Mouse (Mus musculus) hindbrain, embryonic 16.5 days (tissue): ENCODE measurements around the gene Borcs6. TPM values are rescaled to one million over a fixed set of nuclear protein-coding genes. Genes with fewer than 3 reads are reported as not detected.

ENCODE experiments used
- ATAC-seq: fragments of 200-750 bp; cut with Nextera tagmentation; 2 replicates; pipeline ENCODE4 v1.8.0; 2017; ENCODE audit warnings: moderate TSS enrichment, moderate library complexity
- H3K27ac ChIP-seq: fragments of 300-500 bp; sonication (generic); 2 replicates; pipeline ENCODE4 v1.5.1; 2014; ENCODE audit warnings: low read depth, mild to moderate bottlenecking, control low read depth, low read length, moderate library complexity
- H3K27me3 ChIP-seq: fragments of 300-500 bp; sonication (generic); replicated peaks from 2 replicates; pipeline ENCODE4 v1.6.1; 2014; ENCODE audit warnings: low read length; ENCODE audit not compliant: control insufficient read depth, insufficient read depth
- H3K36me3 ChIP-seq: fragments of 300-500 bp; sonication (generic); 2 replicates; pipeline ENCODE4 v1.6.1; 2014; ENCODE audit warnings: mild to moderate bottlenecking, low read length, moderate library complexity, mixed read lengths; ENCODE audit not compliant: control insufficient read depth, insufficient read depth
- H3K4me1 ChIP-seq: fragments of 300-500 bp; sonication (generic); 2 replicates; pipeline ENCODE4 v1.6.1; 2014; ENCODE audit warnings: low read depth, low read length; ENCODE audit not compliant: control insufficient read depth, insufficient read depth
- H3K4me2 ChIP-seq: fragments of 300-500 bp; sonication (generic); 2 replicates; pipeline ENCODE4 v1.6.1; 2014; ENCODE audit warnings: mild to moderate bottlenecking, low read length, control low read depth, moderate library complexity
- H3K4me3 ChIP-seq: fragments of 300-500 bp; sonication (generic); 2 replicates; pipeline ENCODE4 v1.5.1; 2014; ENCODE audit warnings: mild to moderate bottlenecking, low read length, control low read depth, moderate library complexity
- H3K9ac ChIP-seq: fragments of 300-500 bp; sonication (generic); 2 replicates; pipeline ENCODE4 v1.6.1; 2014; ENCODE audit warnings: low read depth, mild to moderate bottlenecking, control low read depth, low read length, moderate library complexity
- H3K9me3 ChIP-seq: fragments of 300-500 bp; sonication (generic); 2 replicates; pipeline ENCODE4 v1.6.1; 2014; ENCODE audit warnings: mild to moderate bottlenecking, low read length, moderate library complexity; ENCODE audit not compliant: control insufficient read depth
- whole genome bisulfite sequencing: fragments of 180-500 bp; shearing (Covaris S2); extraction: QIAGEN DNeasy Blood & Tissue Kit; methylation state at CpG from one replicate; pipeline ENCODE4 v1.1.7; 2014; 5-methylcytosine and 5-hydroxymethylcytosine counted together
- polyA plus RNA-seq: library from polyadenylated mRNA; unstranded; fragments of >200 nt; fragmentation: Nextera tagmentation; extraction: Ambion mirVana; gene quantifications from 2 replicates; pipeline ENCODE4 v1.2.1, GENCODE M21; 2015

Gene Borcs6
- polyA plus RNA-seq, 1 experiment from 2014 or later = 20.9 TPM

GRCm38 (mm10) chr11:69106842-69107241 is 47.3 kb downstream of the Borcs6 start:
- H3K27ac ChIP-seq = no peak overlapping the region
- no peaks in the 10 kb centered on the region for H3K9me3 ChIP-seq
- no peak for ATAC-seq
- H3K4me2 ChIP-seq = no peak overlapping the region
- H3K36me3 ChIP-seq = peaks cover 39% of the 10 kb centered on the region
- H3K4me3 ChIP-seq = no peak overlapping the region
- 85% methylated on average over 11 of the region's 11 CpGs for WGBS
- peaks cover 4% of the 10 kb centered on the region; the same call in 1 of the 2 replicates for H3K4me1 ChIP-seq
- H3K9ac ChIP-seq = no peak overlapping the region
- no peaks in the 10 kb centered on the region for H3K27me3 ChIP-seq

GRCm38 (mm10) chr11:69107676-69108075 is 48.2 kb downstream of the Borcs6 start:
- 93% methylated on average over 11 of the region's 11 CpGs for WGBS

GRCm38 (mm10) chr11:69108223-69108622 is 48.7 kb downstream of the Borcs6 start:
- Histone ChIP-seq H3K4me1 (peaks cover 4% of the 10 kb centered on the region; the same call in 1 of the 2 replicates), H3K27me3 (no peaks in the 10 kb centered on the region), H3K9ac (no peak overlapping the region), H3K9me3 (no peaks in the 10 kb centered on the region), H3K36me3 (peaks cover 30% of the 10 kb centered on the region), H3K4me2 (no peak overlapping the region), H3K27ac (no peak overlapping the region), H3K4me3 (no peak overlapping the region)
- ATAC-seq = no peak
- WGBS = 93% methylated on average over 9 of the region's 9 CpGs

More at GRCm38 (mm10) chr11:69107676-69108075, 48.2 kb downstream of the Borcs6 start:
- H3K36me3 ChIP-seq = peaks cover 32% of the 10 kb centered on the region
- no peaks in the 10 kb centered on the region for H3K9me3 ChIP-seq
- ATAC-seq = no peak
- peaks cover 4% of the 10 kb centered on the region; the same call in 1 of the 2 replicates for H3K4me1 ChIP-seq
- no peaks in the 10 kb centered on the region for H3K27me3 ChIP-seq
- H3K27ac ChIP-seq = no peak overlapping the region
- no peak overlapping the region for H3K4me2 ChIP-seq
- no peak overlapping the region for H3K9ac ChIP-seq
- no peak overlapping the region for H3K4me3 ChIP-seq

GRCm38 (mm10) chr11:69109032-69109900 is 49.7 kb downstream of the Borcs6 start:
- peaks cover 20% of the 10 kb centered on the region for H3K36me3 ChIP-seq
- H3K4me1 ChIP-seq = peaks cover 4% of the 10 kb centered on the region; the same call in 1 of the 2 replicates
- no peak overlapping the region for H3K27ac ChIP-seq
- H3K27me3 ChIP-seq = no peaks in the 10 kb centered on the region
- no peak overlapping the region for H3K4me2 ChIP-seq
- no peak overlapping the region for H3K9ac ChIP-seq
- ATAC-seq = no peak
- no peaks in the 10 kb centered on the region for H3K9me3 ChIP-seq
- no peak overlapping the region for H3K4me3 ChIP-seq
- WGBS = 83% methylated on average over 13 of the region's 13 CpGs

- Histone ChIP-seq H3K4me3 (peak overlapping the region; percentile 41), H3K27ac (peak overlapping the region; percentile 13; the same call in 1 of the 2 replicates), H3K9me3 (no peaks in the 10 kb centered on the region), H3K4me2 (peak overlapping the region; percentile 60), H3K36me3 (peaks cover 16% of the 10 kb centered on the region), H3K9ac (peak overlapping the region; percentile 7; the same call in 1 of the 2 replicates), H3K4me1 (peaks cover 4% of the 10 kb centered on the region; the same call in 1 of the 2 replicates), H3K27me3 (no peaks in the 10 kb centered on the region)
- ATAC-seq = peak; percentile 69
- under 1% methylated on average over 30 of the region's 30 CpGs for WGBS
Observed at GRCm38 (mm10) chr11:69110319-69111046, 51.0 kb downstream of the Borcs6 start.

Other genes starting within 250 kb of the Borcs6 start
- gene Ndel1, start 187.9 kb upstream of the Borcs6 start, polyA plus RNA-seq = 109 and 112 TPM in 2 replicates
- 0.04 TPM in 1 of 2 replicates, not detected in the other for gene Rnf222, start 171.2 kb upstream of the Borcs6 start, polyA plus RNA-seq
- 487 and 500 TPM in 2 replicates for gene Rpl26, start 158.1 kb upstream of the Borcs6 start, polyA plus RNA-seq
- gene Odf4, start 132.6 kb upstream of the Borcs6 start, polyA plus RNA-seq = 0.34 and 0.67 TPM in 2 replicates
- gene Arhgef15, start 102.2 kb upstream of the Borcs6 start, polyA plus RNA-seq = 27.2 and 33.9 TPM in 2 replicates
- gene Slc25a35, start 91.6 kb upstream of the Borcs6 start, polyA plus RNA-seq = 2.3 and 3.4 TPM in 2 replicates
- 30.0 and 36.9 TPM in 2 replicates for gene Rangrf, start 84.5 kb upstream of the Borcs6 start, polyA plus RNA-seq
- 12.9 and 16.4 TPM in 2 replicates for gene Pfas, start 51.3 kb upstream of the Borcs6 start, polyA plus RNA-seq
- 62.9 and 66.0 TPM in 2 replicates for gene Ctc1, start 43.8 kb upstream of the Borcs6 start, polyA plus RNA-seq
- 26.9 and 32.2 TPM in 2 replicates for gene Aurkb, start 14.1 kb upstream of the Borcs6 start, polyA plus RNA-seq
- gene Tmem107, start 11.1 kb downstream of the Borcs6 start, polyA plus RNA-seq = 38.6 and 42.6 TPM in 2 replicates
- 402 and 475 TPM in 2 replicates for gene Vamp2, start 28.8 kb downstream of the Borcs6 start, polyA plus RNA-seq
- 11.1 and 11.2 TPM in 2 replicates for gene Per1, start 35.5 kb downstream of the Borcs6 start, polyA plus RNA-seq
- 1.4 and 1.8 TPM in 2 replicates for gene Hes7, start 60.7 kb downstream of the Borcs6 start, polyA plus RNA-seq
- gene 9130213A22Rik, start 62.9 kb downstream of the Borcs6 start, polyA plus RNA-seq = 0.94 and 1.2 TPM in 2 replicates
- 8.1 and 8.5 TPM in 2 replicates for gene Aloxe3, start 66.2 kb downstream of the Borcs6 start, polyA plus RNA-seq
- gene Alox12b, start 97.3 kb downstream of the Borcs6 start, polyA plus RNA-seq = 0.65 and 0.95 TPM in 2 replicates
- gene Alox8, start 138.1 kb downstream of the Borcs6 start, polyA plus RNA-seq = 0.73 and 0.84 TPM in 2 replicates
- 0.51 and 0.69 TPM in 2 replicates for gene Gucy2e, start 177.3 kb downstream of the Borcs6 start, polyA plus RNA-seq